15 mouse cellular contexts compared by ENCODE assay signal in genomic region chr1:39384914-39385313, GRCm38 (mm10).
"Had no signal": no experiment of that assay in that cellular context is flagged by ENCODE, and none has a peak within 500 bp of the region (broad histone marks: within the 10 kb centered on the region; RNA-seq: fewer than 3 reads in every experiment).

No protein-coding gene starts in this region.

- DNase-seq: kidney, adult 8-10 months; kidney, postnatal 10 days; kidney, postnatal 36 days; layer of hippocampus, postnatal 36 days; lung, adult 18-20 months; lung, postnatal 10 days; lung, postnatal 36 days; midbrain, embryonic 14.5 days; thymus, adult 18-20 months; thymus, postnatal 36 days had no signal

- H3K27me3 ChIP-seq: kidney, embryonic 15.5 days; lung, embryonic 15.5 days had no signal

- H3K9ac ChIP-seq: kidney, embryonic 15.5 days; liver, embryonic 14.5 days; lung, embryonic 15.5 days had no signal

- H3K4me1 ChIP-seq: lung, embryonic 15.5 days had no signal

- H3K9me3 ChIP-seq: kidney, embryonic 15.5 days; lung, embryonic 15.5 days had no signal

- H3K4me2 ChIP-seq: kidney, embryonic 15.5 days; lung, embryonic 15.5 days; midbrain, embryonic 11.5 days had no signal

- H3K4me3 ChIP-seq: kidney, embryonic 15.5 days; left cerebral cortex, adult 2 months; lung, embryonic 15.5 days had no signal

- H3K27ac ChIP-seq: kidney, embryonic 15.5 days; left cerebral cortex, adult 2 months; liver, embryonic 14.5 days; lung, embryonic 15.5 days had no signal
